Mouse (Mus musculus) ovary, postnatal 10 days (tissue): ENCODE measurements around the gene Hnrnpa3.
"Not testable (repeated sequence)": the region's sequence is repeated elsewhere in the genome, so short reads cannot be mapped to it uniquely, and the experiment has no call there.

Experiments used
- DNase-seq: peaks from one replicate; pipeline ENCODE4 v3.0.0; 2022; ENCODE audit warnings: low spot score

Gene Hnrnpa3

GRCm38 (mm10) chr2:75637055-75637304 is 22.1 kb upstream of the Hnrnpa3 start:
- DNase-seq: not testable (repeated sequence)

- no peak for DNase-seq
Observed at GRCm38 (mm10) chr2:75637361-75637760, 21.7 kb upstream of the Hnrnpa3 start.

- DNase-seq: not testable (repeated sequence)
Observed at GRCm38 (mm10) chr2:75637822-75638221, 21.2 kb upstream of the Hnrnpa3 start.

GRCm38 (mm10) chr2:75639535-75639934 is 19.5 kb upstream of the Hnrnpa3 start:
- not testable (repeated sequence) for DNase-seq

- not testable (repeated sequence) for DNase-seq
Observed at GRCm38 (mm10) chr2:75642312-75642711, 16.7 kb upstream of the Hnrnpa3 start.

- DNase-seq: no peak
Observed at GRCm38 (mm10) chr2:75642795-75643550, 16.1 kb upstream of the Hnrnpa3 start.

GRCm38 (mm10) chr2:75643950-75644349 is 15.1 kb upstream of the Hnrnpa3 start:
- no peak for DNase-seq

- DNase-seq: no peak
Observed at GRCm38 (mm10) chr2:75645251-75645650, 13.8 kb upstream of the Hnrnpa3 start.

GRCm38 (mm10) chr2:75650437-75650836 is 8.6 kb upstream of the Hnrnpa3 start:
- DNase-seq: no peak

- no peak for DNase-seq
Observed at GRCm38 (mm10) chr2:75653150-75653549, 5.9 kb upstream of the Hnrnpa3 start.

GRCm38 (mm10) chr2:75654679-75655078 is 4.4 kb upstream of the Hnrnpa3 start:
- no peak for DNase-seq

GRCm38 (mm10) chr2:75656924-75657323 is 2.1 kb upstream of the Hnrnpa3 start:
- no peak for DNase-seq

- no peak for DNase-seq
Observed at GRCm38 (mm10) chr2:75657907-75658691, 962 bp upstream of the Hnrnpa3 start.

GRCm38 (mm10) chr2:75659629-75659960 is 534 bp downstream of the Hnrnpa3 start:
- peak; percentile 76 for DNase-seq

- no peak for DNase-seq
Observed at GRCm38 (mm10) chr2:75660255-75660948, 1.3 kb downstream of the Hnrnpa3 start.

- DNase-seq: no peak
Observed at GRCm38 (mm10) chr2:75661106-75661505, 2.0 kb downstream of the Hnrnpa3 start.

GRCm38 (mm10) chr2:75669491-75670445 is 10.7 kb downstream of the Hnrnpa3 start:
- DNase-seq: no peak

- DNase-seq: no peak
Observed at GRCm38 (mm10) chr2:75670446-75671336, 11.6 kb downstream of the Hnrnpa3 start.

GRCm38 (mm10) chr2:75671337-75671660 is 12.2 kb downstream of the Hnrnpa3 start:
- no peak for DNase-seq

GRCm38 (mm10) chr2:75672561-75672960 is 13.5 kb downstream of the Hnrnpa3 start:
- no peak for DNase-seq

GRCm38 (mm10) chr2:75676567-75676966 is 17.5 kb downstream of the Hnrnpa3 start:
- no peak for DNase-seq
